Mouse (Mus musculus): Measurements from ENCODE around the gene Tgm2. TPM values are rescaled to one million over a fixed set of nuclear protein-coding genes. Genes with fewer than 3 reads are reported as not detected.

Gene Tgm2
- total RNA-seq, 2 experiments from 2014 or later, result 41.0 to 53.1 TPM

DNA sequence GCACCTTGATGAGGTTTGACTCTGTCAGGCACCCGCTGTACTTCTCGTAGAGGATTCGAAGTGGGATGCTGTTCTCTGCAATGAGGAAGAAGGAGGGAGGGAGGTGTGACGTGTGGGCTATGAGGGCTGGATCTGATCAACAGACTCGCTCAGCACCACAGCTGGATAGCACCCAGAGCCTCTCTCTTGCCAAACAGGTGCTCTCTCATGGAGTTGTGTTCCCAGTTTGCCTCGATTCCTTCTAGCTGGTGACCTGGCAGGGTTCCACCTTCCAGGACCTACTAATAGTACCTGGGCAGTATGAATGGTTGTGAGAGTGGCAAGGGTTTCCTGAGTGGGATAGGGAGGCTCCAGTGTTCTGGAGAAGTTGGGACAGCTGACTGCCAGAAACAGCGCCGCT lies 26.0 kb downstream of the Tgm2 start:
- no peak for DNase-seq
- intact Hi-C loops (cut with DNase I), result no loop called here

DNA sequence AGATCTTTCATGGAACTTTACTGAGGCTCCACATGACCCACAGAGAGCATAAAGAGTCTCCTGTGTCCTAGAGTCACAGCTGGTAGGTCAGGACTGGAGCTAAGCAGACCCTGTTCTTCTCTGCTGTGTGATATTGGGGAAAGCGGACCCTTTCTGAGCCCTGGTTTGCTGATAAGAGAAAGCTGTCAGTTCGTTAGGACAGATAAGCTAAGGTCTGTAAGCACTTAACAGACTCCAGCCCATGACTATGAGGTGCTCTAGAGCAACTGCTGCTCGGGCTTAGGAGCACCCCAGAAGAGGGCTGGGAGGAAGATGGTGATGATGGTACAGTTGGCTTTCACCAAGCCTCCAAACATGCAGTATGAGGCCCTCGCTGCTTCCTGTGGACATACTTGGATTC lies 27.1 kb downstream of the Tgm2 start:
- DNase-seq, result no peak
- intact Hi-C loops (cut with DNase I), result no loop called here

DNA sequence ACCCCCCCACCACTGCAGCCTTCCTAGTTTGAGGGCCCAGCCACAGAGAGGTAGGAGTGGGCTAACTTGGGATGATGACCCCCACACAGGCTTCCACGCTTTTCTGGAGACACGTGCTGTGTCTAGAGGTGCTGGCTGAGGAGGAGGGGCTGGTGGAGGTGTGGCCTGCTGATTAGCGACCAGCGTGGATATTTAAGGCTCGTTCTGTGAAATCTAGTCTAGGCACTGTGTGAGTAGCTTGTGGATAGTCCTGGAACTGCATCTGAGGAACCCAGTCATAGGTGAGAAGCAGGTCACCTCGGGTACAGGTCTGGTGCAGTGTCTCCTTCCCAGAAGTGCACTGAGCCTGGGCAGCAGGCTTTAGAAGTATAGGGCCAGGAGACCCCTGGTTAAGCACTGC lies 29.6 kb downstream of the Tgm2 start:
- intact Hi-C loops (cut with DNase I), result no loop called here
- no peak for DNase-seq

DNA sequence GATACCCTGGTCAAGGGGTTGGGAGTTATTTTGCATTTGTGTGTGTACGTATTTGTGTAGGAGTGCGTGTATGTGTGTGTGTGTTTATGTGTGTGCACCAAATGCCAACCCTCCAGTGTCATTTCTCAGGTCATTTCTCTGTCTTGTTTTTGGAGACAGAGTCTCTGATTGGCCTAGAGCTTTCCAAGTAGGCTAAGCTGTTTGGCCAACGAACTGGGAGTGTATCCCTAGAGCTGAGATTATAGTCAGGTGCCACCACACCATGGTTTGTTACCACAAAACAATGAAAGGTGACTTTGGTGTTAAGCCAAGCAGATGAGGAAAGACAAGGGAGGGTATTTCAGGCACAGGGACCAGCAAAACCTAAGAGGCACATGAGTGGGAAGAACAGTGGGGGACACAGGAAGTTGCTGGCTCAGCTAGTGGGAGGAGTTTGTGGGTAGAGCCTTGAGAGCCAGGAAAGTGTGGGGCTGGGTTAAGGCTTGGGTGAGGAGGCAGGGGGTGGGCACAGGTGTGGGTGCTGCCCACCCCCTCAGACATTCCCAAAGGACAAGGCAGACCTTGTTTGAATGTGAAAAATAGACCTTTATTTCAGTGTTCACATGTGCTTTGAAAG lies 30.3 kb downstream of the Tgm2 start:
- DNase-seq, result no peak
- intact Hi-C loops (cut with DNase I), result no loop called here

DNA sequence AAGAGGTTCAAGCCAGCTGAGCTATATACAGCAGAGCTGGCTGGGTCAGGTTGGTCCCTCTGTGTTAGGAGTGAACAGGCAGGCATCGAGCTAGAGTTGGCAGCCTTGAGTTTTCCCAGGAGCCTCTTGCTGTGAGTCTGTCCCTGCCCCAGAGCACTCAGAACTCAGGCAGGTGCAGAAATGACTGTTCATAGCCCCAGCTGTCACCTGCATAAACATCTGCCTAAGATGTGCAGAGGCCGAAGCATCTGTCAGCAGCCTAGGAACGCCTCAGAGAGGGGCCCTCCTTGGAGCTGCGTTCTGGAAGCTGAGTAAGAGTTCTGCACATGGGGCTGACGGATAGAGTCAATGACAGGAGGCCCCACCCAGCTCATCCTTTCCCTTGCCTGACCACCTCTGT lies 31.3 kb downstream of the Tgm2 start:
- intact Hi-C loops (cut with DNase I), result no loop called here
- DNase-seq, result no peak

DNA sequence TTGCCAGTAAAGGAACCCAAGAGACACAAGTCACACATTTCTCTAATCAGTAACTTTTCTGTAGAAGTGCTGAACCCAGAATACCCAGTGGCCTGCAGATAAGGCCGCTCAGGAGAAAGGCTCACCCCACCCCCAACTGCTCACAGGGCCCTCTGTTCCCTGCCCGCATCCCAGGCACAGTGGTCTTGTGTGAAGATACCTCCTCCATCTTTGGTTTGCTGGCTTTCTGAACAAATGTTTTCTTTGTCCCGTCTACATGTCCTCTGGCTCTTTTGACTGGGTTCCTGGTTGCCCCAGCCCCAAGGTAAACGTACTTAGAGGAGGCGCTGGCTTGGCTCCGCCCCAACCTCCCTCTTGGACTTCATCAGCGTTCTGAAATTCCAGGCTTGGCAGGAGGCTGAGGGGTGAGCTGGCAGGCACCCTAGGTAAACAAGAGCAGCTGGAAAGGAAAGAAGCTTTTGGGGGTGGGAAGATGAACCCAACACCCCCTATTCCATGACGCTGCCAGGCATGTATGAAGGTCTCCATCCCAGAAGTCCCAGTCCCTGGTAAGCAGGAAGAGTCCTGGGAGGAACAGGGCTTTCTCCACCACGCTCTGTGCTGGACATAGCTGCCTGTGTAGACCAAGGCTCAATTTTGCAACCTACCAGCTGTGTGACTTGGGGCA lies 32.5 kb downstream of the Tgm2 start:
- intact Hi-C loops (cut with DNase I), result no loop called here
- DNase-seq, result peak in 1 of 2 experiments; percentile 49

DNA sequence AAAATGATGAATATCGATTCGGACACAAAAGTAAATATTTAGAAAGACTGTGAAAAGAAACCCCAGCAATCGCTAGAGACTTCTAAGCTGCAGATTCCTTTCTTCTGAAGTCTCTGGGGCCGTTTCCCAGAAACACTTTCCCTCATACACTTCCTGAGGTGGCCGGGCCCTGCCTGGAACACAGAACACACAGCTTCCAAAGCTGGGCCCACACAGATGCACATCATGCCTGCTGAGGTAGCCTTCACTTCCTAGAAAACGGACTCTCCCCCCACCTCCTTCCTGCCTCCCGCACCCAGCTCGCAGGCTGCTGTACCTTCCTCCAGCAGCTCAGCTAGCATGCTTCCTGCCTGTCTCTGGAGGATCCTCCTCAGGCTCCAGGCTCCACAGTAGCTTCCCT lies 36.7 kb downstream of the Tgm2 start:
- intact Hi-C loops (cut with DNase I), result no loop called here
- no peak for DNase-seq

DNA sequence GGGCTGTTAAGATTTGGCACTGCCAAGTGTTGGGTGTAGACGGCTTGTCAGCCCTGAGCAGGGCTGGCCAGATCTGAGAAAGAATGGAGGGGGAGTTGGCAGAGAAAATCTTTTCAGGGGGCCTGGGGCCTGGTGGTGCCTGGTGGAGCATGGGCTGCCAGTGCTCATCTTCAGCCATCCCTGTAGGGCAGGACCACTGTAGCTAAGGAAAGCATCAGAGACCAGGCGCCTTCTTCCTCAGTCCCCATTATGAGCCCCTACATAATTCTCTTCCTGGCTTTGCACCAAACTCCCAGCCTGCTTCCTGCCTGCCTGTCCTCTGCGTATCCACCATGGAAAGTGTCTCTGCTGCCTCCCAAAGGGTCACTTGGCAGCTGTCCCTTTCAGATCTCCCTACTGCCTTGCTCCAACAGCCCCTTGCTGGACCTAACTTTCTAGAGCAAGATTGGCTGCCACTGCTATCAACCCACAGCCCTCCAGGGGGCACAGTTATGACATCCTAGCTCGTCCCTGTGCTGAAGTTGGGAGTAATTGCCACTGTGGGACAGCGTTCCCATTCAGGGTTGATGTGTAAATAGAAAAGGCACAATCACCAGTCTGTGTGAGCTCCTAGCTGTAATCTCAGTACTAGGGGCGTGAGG lies 39.2 kb downstream of the Tgm2 start:
- DNase-seq, result peak in 1 of 2 experiments; percentile 61
- intact Hi-C loops (cut with DNase I), result loop anchor here (1.0 to 2.0 kb wide), 2 partner anchors 40 to 97 kb away; partner anchors contain the start of gene Tgm2

DNA sequence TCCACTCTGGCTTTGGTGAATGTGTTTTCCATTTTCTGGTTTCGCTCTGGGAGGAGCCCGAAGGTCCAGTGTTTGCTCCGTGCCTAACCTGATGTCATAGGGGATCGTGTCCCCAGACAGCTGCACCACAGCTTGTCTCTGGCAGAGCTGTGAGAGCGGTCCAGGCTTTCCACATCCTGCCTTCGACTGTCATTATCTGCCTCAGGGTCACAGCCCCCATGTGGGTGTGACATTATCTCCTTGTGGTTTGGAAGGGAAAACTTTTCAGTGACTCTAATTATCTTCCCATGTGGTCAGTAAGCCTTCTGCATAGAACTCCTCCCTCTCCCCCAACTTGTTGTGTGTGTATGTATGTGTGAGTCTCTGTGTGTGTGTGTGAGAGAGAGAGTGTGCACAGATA lies 40.6 kb downstream of the Tgm2 start:
- intact Hi-C loops (cut with DNase I), result loop anchor here (2.0 kb wide), 1 partner anchor 41 kb away; the partner anchor contains the start of gene Tgm2

DNA sequence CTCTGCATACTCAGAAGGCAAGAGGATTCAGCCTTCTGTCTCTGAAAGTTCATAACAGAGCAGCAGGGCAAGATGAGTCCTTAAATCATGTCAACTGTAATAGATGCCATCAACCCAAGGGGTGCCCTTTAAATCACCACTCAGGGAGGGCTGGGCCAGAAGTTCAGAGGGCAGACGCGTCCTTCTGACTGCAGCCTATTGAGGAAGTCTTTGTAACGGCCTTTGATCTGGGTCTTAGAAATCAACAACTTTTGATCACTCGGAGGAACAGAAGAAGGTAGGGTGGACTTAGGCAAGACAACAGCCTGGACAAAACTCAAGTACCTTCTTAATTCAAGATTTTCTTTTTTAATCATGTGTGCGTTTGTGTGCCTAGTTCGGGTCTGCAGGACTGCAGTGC lies 41.3 kb downstream of the Tgm2 start:
- intact Hi-C loops (cut with DNase I), result no loop called here
- DNase-seq, result no peak

More for the DNA sequence above, 40.6 kb downstream of the Tgm2 start:
- DNase-seq, result no peak

DNA sequence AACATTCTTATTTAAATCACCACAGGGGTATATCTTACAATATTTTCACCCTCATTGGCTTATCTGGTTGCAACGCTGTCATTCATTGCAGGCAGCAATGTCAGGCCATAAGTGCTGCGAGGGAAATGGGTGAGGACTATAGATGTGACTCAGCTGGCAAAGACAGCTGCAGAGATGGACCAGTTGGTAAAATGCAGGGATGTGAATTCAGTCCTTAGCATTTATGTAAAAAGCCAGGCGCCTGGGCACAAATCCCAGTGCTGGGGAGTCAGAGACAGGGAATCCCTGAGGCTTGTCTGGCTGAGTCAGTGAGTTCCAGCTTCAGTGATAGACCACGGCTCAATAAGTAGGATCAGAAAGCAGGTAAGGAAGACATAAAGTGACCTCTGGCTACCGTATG lies 44.5 kb downstream of the Tgm2 start:
- intact Hi-C loops (cut with DNase I), result no loop called here
- no peak for DNase-seq

DNA sequence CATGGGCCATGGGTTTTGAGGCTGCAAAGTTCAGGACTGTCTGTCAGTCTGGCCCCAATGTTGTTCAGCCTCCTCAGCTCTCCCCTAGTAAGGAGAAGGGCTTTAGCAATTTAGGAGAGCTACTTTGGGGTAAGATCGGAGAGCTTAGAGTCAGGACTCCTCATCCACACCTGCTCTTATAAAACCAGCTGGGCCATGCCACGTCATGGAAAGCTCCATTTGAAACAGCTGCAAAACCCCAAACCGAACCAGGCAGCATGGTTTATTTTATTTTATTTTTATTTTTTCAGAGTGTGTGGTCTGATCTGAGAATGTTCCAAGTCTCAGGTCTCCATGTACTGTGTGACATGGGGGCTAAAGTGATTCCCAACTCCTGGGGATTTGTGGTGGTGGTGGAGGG lies 46.7 kb downstream of the Tgm2 start:
- intact Hi-C loops (cut with DNase I), result loop anchor here (5.0 kb wide), 1 partner anchor 52 kb away; no protein-coding TSS in a partner anchor
- DNase-seq, result no peak

DNA sequence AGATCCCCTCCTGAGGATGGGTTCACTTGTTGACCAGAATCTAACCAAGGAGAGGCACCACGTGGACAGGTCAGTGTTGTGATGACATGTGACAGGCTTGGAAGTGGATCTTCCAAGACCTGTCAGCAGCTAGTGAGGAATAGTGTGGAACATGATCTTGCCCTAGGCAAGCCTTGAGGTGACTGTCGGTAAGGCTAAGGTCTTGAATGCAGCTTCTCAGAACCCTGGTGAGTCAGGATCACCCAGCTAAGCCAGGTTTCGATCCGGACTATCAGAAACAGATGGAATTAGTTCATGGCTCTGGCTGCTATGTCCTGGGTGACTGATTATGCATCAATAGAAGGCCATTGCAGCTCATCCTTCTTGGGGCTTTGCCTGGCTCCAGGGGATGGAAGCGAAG lies 47.5 kb downstream of the Tgm2 start:
- intact Hi-C loops (cut with DNase I), result loop anchor here (5.0 kb wide), 1 partner anchor 51 kb away; no protein-coding TSS in a partner anchor

DNA sequence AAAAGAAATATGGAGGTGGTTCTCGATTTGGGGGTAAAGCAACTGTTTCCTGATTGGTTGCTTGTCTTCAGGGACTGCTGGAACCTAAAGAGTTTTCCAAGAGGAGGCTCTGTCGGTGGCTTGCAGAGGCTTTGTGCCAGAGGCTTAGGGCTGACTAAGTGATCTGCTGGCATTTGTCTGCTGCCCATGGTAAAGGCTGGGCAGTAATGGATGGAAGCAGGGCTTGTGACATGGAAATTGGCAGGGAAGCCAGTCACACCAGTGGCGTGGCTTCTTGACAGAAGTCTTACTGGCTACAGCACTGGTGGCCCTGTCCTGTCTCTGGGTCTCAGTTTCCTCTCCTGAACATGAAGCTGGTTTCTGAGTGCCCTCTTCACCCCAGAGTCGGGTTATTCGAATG lies 49.2 kb downstream of the Tgm2 start:
- intact Hi-C loops (cut with DNase I), result loop anchor here (5.0 kb wide), 1 partner anchor 50 kb away; no protein-coding TSS in a partner anchor

More for the DNA sequence above, 47.5 kb downstream of the Tgm2 start:
- no peak for DNase-seq

DNA sequence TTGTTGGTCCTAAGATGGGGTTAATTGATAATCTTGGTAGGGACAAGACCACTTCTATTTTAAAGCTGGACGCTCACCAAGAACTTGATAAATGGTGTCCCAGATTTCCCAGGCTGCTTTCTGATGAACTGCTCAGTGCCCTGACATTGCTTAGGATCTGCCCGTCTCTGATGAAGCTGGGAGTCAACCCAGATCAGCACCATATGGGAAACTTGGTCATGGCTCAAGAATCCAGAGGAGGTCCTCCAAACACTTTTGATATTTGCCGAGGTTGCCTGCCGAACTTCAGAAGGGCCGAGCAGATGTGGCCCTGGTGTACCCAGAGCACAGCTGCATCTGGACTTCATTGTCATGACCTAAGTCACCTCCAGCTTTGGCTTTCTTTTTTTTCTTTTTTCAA lies 51.4 kb downstream of the Tgm2 start:
- DNase-seq, result no peak
- intact Hi-C loops (cut with DNase I), result loop anchor here (5.0 kb wide), 1 partner anchor 48 kb away; no protein-coding TSS in a partner anchor

More for the DNA sequence above, 49.2 kb downstream of the Tgm2 start:
- no peak for DNase-seq

DNA sequence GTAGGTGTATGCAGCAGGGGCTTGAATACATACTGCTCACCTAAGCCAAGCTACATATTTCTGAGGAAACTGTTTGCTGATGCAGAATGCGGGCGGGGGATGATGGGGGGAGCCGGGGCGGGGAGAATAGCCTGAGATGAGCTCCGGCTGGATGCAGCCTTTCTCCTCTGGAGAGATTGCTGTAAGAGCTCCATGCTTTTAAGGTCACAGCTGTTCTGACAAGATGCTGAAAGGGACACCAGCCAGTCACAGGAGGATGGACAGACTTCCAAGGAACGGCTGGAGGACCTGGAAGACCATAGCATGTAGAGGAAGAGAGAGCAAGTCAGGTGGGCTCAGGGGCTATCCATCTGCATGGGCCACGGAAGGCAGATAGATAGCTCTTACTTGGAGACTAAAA lies 51.9 kb downstream of the Tgm2 start:
- intact Hi-C loops (cut with DNase I), result no loop called here

DNA sequence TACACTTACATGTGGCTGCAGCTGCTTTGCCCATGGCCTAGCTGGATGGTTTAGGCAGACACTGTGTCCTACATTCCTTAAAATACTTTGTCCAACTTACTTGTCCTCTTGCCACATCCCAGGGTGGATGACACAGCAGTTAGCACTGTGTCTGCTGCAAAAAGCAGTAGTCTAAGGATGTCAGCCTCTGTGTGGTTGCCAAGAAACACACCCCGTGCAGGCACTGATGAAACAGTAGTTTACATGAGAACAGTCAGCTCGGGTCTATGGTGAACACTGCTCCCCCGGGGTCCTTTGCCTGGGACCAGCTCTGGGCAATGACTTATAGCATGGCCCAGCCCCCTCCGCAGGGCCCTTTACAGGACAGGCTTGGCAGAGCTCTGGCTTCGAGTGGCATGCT lies 52.9 kb downstream of the Tgm2 start:
- no peak for DNase-seq
- intact Hi-C loops (cut with DNase I), result no loop called here

More for the DNA sequence above, 51.9 kb downstream of the Tgm2 start:
- DNase-seq, result no peak

DNA sequence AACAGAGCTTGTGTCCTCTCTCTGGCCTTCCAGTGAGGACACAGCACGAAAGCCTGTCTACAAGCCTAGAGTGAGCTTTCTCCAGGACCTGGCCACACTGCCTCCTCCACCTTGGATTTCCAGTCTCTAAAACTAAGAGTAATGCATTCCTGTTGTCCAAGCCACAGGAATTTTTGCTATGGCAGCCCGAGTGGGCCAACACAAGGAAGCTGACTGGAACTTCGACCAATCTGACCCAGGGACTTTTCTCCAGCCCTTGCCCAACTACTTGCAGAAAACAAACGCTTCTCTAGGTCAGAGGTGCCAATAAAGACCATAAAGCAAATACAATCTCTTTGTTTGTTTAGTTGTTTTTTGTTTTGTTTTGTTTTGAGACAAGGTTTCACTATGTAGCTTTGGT lies 56.1 kb downstream of the Tgm2 start:
- no peak for DNase-seq
- intact Hi-C loops (cut with DNase I), result no loop called here

DNA sequence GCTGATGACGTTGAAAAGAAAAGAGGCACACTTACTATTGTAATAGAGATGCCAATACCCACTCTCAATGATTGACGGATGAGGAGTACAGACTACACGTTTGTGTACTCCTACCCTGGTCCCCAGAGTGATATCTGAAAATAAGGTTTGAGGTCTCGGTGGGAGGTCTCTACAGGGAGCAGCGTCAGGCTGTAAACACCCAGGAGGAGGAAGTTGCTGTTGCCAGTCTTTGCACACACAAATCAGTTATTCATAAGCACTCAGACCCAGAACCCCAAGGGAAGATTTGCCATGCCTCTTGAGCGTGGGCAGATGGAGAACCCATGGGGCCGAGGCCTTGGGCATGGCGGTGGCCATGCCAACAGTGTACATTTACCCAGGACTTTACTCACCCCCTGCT lies 61.8 kb downstream of the Tgm2 start:
- intact Hi-C loops (cut with DNase I), result no loop called here
- no peak for DNase-seq

DNA sequence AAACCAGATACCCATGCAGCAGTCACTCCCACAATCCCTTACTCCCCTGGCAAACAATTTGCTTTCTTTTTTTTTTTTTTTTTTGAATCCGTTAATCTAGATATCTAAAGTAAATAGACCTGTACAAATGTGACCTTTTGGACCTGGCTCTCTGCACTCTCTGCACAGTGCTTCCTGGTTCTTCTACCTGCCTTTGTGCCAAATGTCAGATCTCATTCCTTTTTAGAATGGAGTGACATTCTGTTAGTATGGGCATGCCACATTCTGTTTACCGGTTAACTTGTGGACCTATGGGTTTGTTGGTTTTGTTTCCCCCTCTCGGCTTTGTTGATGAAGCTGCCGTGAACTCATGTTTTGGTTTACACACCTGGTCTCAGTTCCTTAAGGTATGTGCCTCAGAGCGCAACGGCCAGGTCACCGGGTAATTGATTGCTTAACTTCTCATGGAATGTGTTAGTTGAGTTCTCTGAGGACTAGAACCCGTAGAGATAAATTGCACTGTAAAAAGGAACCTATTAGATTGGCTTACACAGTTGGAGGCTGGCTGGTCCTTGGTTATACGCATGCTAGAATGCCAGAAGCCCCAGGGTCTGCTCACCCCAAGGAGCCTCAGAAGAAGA lies 65.5 kb downstream of the Tgm2 start:
- no peak for DNase-seq
- intact Hi-C loops (cut with DNase I), result no loop called here

DNA sequence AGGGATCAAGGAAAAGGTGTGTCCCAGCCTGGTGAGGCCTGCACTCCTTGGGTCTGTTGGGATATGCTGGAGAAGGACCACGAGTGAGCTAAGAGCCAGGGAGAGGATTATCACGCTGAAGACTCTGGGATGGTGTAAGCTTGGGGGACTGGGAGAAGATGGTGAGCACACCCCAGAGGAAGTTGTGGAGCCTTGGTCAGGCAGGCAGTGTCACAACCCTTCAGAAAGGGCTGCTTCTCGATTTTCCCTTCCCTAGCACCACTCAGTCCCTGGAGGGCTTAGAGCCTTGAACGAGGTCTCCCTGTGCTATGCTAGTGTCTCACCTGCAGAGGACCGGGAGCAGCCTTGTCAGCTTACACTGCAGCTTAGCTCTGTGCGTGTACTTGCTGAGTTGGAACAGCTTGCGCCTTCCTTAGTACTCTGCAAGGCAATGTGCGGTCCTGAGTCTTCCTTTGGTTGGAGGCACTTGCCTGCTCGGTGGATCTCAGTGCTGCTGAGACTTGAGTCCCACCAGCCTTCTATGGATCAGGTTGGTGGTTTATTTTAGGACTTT lies 66.3 kb downstream of the Tgm2 start:
- intact Hi-C loops (cut with DNase I), result no loop called here
- no peak for DNase-seq
